Mouse (Mus musculus) embryo, embryonic 11 days (tissue): Measurements from ENCODE around the gene Rtn4rl1.

ENCODE experiments used
- DNase-seq: peaks from one replicate; pipeline ENCODE4 v3.0.0-alpha.2; 2015

Rtn4rl1 gene

DNA sequence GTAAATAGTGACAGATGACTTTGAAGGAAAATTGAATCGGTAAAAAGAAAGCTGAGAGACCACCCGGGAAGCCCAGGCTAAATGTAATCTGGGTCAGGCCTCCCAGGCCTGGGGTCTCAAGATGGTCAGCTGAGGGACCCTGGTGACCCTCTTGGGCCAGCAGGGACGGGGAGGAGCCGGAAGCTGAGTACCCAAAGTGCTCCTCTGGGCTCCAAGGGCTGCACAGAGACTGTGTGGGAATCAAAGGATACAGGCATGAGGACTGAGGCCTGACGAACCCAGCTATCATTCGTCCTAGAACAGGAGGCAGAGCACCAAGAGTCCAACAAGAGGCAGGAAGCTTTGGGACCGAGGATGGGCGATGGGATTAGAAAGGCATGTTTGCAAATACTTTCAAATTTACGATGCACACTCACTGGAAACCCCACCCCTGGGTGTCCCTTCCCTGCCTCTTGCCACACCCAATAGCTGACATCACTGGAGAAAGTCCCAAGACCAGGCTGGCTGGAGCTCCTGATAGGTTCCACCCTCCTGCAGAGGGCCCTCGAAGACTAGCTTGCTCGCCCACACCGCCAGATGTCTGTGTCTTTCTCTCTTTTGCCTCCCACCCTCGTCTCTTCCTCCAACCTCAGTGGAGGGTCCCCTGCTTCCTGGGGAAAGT is 60.8 kb downstream of the Rtn4rl1 start:
- no peak for DNase-seq

DNA sequence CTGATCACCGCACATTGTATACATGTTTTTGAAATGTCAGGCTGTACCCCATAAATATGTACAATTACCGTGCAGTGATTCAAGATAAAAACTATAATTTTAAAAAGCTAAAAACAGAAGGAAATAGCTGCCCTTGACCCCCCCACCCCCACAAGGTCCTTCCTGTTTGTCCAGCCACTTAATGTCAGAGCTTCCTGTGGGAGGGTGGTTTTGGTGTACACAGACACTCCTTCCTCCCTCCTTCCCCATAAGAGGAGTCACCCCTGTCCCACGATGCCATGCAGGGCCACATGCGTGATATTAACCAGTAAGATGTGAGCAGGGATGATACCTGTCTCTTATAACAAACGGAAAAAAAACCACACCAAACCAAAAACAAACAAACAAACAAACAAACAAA is 61.7 kb downstream of the Rtn4rl1 start:
- no peak for DNase-seq

DNA sequence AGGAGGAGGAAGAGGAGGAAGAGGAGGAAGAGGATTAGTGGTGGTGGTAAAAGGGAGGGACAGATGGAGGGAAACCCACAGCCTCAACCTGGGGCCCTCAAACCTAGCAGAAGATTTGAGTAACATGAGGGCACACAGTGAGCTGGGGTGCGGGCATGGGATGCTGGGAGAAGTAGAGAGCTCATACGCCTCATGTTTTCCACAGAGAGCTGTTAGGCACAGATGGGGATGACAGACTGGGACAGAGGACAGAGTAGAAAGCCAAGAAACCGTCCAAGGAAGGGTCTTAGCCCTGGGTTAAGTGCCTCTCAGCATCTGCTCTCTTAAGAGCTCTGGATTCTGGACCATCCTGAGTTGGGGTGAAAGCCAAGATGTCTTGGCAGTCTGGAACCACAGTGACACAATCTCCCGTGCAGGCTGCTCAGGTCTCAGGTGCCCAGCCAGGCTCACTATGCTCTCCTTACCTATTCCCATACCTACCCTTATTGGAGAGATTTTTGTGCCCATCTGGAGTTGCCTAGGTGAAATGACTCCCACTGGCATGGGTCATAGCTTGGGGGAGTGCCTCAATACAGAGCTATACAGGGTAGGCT is 63.6 kb downstream of the Rtn4rl1 start:
- DNase-seq: no peak

DNA sequence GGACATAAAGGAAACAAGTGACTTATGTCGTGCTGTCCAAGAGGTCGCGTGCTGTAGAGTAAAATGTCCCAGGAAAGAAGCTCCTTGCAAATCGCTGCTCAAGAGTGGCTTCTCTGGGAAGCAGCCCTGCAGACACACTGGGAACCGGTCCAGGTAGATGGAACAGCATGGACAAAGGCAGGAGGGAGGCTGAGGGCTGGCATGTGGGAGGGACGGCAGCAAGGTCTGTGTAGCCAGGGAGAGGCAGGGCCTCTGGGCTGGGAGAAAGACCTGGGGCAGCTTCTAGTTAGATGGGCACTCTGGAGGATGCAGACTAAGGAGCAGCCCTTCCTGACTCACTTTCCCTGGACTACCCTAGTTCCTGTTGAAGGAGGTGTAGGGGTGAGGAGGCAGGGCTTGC is 65.8 kb downstream of the Rtn4rl1 start:
- no peak for DNase-seq

DNA sequence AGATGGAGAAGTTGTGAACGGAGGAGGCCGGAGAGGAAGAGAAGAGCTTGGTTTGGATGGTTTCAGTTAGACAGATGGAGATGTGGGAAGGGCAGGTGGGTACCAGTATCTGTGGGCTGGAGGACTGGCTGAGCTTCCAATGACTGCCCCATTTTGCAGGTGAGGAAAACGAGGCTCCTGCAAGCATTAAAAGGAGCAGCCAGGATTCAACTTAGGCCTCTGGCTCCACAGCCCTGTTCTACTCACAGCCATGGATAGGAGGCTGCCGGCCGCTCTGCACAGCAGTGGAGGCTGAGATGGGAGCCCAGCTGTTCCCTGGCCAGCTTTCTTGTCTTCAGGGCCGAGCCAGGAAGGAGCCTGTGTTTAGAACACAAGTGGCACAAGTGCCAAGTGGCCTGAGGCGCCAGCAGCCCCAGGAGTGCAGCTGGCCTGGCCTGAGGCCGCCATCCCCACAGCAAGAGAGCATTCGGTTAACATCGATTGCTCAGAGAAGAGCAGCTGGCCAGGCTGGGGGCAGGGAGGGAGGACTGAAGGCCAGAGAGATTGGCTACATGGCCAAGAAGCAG is 66.5 kb downstream of the Rtn4rl1 start:
- no peak for DNase-seq

DNA sequence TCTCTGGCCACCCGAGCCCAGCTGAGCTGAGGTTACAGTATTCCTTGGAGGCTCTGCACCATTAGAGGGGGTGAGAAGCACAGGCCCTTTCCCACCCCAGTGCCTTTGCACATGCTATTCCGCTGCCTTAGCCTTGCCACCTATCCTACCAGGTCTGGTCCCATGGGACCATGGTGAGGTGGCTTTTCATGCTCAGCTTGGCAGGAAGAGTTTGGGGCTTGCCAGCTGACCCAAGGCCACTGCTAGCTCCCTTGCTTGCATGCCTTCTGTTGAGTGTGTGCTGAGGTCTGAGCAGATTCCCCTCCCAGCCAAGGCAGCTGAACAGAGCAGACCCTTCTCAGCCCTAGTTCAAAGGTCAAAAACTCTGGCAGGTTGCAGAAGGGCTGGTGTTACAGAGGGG is 67.4 kb downstream of the Rtn4rl1 start:
- DNase-seq: no peak

DNA sequence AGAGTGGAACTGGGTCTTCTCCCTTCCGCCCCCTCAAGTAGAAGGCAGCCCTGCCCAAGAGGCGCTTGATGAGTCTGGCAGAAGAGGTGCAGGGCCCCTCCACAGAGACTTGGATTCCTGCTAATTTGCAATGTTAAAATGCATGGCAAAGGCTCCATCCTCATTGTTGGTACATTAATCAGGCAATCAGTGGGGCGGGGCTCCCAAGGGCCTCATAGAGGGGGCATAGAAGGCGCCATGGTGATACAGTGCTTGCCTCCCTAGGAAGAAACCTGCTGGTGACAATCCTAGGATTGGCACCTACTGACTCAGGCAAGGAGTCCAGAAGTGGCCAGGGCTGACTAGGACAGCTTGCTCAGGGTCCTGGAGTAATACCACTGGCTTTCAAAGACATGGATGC is 68.1 kb downstream of the Rtn4rl1 start:
- DNase-seq: no peak

DNA sequence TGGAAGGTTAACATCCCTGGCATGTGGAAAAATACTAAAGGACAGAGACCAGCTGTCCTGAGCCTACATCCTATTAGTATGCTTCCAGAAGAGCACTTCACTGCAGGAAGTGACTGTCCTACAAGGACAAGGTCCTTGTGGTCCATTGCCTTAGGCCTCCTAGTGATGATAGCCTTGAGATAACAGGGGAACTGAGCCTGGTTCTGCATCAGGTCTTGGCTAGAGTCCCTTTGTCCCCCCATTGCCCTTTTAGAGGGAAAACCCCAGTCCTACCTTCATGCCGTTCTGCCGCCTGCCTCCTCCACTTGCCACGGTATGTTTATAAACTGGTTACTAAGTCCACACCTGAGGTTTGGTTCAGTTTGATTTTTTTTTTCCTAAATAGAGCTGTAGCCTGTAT is 68.6 kb downstream of the Rtn4rl1 start:
- no peak for DNase-seq

DNA sequence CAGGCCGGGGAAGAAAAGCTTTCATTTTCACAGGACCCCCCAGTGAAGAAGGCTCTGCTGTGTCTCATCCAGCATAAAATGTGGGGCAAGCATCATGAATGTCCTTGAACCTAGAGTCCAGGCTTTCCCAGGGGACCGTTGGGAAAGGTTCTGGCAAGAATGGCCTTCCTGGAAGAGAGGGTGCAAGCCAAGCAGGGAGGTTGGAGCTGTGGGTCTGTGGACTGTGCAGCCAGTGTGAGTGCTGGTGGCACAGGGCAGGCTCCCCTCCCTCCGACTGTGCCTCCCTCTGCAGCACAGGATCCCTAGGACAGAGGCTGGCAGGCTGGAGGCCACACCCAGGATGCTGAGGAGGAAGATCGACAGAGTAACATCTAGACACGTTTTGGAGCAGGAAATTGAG is 69.2 kb downstream of the Rtn4rl1 start:
- DNase-seq: no peak

DNA sequence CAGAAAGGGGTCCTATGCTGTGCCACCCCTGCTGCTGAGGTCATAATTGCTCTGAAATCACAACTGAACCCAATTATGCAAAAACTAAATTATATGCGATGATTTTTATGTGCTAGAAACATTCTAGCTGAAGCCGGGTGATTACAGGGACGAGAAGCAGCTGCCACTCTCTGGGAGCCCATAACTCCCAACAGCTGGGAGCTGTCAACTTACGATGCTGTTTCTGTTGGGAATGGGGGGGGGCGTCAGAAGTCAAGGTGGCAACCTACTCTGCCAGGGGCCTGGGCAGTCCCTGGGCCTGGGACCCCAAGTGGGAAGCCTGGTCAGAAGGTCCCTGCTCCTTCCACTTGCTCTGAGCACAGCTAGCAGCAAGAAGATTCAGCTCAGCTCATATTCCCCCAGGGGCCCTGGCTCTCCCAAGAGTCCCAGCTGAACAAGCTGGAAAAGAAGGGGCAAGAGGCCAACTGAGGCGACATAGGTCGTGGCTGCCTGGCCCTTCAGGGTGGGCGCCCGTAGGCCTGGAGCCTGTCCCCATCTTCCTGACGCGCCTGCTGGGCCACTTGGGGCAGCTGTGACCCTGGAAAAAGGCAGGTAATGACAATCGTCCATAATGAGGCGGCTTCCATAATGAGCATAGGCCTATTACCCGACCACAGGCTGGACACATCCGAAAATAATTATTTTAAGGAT is 69.8 kb downstream of the Rtn4rl1 start:
- no peak for DNase-seq

DNA sequence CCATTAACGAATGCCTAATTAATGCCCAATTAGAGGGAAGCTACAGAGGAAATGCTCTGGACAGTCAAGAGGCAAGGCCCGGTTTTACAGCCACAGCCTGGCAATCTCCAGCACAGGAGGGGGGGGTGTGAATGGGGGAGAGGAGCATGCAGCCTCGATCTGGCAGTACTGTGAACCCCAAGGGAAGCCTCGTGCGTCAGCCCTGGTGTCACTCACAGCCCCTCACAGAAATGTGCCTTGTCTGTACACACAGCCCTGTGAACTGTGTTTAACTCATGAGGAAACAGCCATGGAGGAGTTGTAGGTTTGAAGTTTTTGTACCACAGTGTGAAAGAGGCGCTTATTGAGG is 70.4 kb downstream of the Rtn4rl1 start:
- no peak for DNase-seq

DNA sequence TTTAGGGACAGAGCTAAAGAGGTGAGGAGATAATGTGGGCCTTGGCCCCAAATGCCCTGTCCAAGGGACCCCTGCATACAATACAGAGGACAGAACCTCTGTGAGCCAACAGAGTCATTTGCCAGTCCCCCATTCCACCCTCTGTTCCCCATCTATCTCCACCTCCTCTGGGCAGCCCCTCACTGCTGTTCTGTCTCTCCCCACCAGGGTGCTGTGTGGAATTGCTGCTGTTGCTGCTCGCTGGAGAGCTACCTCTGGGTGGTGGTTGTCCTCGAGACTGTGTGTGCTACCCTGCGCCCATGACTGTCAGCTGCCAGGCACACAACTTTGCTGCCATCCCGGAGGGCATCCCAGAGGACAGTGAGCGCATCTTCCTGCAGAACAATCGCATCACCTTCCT is 71.0 kb downstream of the Rtn4rl1 start:
- DNase-seq: no peak

DNA sequence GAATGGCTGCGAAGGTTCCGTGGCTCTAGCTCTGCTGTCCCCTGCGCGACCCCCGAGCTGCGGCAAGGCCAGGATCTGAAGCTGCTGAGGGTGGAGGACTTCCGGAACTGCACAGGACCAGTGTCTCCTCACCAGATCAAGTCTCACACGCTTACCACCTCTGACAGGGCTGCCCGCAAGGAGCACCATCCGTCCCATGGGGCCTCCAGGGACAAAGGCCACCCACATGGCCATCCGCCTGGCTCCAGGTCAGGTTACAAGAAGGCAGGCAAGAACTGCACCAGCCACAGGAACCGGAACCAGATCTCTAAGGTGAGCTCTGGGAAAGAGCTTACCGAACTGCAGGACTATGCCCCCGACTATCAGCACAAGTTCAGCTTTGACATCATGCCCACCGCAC is 72.0 kb downstream of the Rtn4rl1 start:
- DNase-seq: no peak

DNA sequence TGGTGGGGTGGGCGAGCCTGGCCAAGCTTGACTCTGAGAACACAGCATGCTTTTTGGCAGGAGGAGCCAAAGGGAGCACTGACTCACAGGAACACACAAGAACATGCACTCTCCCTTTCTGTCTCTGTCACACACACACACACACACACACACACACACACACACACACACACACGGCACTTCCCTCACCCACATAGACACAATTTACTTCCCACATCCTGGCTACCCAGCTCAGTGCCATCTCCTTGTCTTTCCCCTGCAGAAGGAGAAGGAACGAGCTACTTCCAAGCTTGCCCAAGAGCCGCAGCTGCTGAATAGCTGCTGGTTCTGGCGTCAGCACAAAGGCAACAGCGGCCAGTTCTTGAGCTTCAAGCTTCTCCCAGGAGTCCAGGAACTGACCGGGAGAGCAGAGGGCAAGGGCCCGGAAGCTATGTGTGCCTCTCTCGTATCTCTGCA is 74.3 kb downstream of the Rtn4rl1 start:
- DNase-seq: no peak

DNA sequence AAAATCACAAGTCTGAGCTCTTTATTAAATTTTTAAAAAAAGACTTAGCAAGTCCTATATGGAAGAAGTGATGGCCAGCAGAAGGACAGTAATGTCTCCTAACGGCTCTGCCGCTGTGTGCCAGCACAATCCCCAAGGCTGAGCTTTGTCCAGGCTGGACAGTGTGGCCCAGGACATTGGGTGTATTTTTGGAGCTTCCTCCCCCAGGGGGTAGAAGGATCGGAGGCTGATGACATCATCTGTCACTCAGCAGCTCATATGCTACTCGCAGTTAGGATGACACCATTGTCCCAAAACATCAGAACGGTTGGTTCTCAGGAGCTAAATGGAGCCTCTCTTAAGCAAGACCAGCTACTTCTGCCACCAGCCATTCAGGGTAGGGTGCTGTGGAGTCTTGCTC is 74.9 kb downstream of the Rtn4rl1 start:
- no peak for DNase-seq

DNA sequence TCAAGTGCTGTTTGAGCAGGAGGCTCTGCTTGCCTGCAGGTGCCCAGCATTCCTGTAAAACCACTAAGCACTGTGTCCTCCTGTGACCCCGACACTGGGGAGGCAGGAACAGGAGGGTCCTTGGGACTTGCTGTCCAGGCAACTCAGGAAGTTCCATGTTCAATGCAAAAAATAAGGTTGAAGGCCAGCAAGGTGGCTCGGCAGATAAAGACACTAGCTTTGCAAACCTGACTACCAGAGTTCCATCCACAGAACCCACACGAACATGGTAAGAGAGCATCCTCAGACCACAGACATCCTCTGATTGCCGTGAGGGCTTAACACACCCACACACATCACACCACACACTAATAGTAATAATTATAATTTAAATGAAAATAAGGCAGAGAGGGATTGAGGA is 75.6 kb downstream of the Rtn4rl1 start:
- DNase-seq: no peak

DNA sequence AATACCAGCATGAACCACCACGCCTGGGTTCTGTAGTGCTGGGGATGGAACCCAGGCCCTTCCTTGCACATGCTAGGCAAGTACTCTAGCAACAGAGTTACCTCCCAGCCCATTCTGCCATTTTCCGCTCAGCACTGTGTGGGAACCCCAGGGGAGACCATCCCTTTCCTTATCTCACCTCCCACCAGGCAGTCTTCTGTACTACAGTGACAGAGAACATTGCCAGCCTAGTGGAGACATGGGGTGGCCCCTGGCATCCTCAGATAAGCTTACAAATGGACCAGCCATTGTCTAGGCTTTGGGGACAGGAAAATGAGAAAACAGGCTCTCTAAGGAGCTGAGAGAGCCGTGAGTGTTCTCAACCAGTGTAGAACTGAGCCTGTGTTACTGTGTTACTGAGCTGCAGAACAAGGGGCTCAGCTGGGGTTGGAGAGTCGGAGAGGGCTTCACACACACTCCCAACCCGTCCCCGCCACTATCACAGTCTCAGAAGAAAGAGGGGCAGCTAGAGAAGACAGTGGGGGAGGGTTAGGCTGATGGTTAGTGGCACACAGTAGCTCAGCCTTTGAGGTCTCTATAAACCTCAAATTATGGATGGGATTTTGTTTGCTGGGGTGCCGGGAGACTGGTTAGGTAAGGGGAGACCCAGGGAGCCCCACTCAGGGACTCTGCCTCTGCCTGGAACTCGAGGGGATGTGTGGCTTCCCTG is 76.8 kb downstream of the Rtn4rl1 start:
- no peak for DNase-seq

DNA sequence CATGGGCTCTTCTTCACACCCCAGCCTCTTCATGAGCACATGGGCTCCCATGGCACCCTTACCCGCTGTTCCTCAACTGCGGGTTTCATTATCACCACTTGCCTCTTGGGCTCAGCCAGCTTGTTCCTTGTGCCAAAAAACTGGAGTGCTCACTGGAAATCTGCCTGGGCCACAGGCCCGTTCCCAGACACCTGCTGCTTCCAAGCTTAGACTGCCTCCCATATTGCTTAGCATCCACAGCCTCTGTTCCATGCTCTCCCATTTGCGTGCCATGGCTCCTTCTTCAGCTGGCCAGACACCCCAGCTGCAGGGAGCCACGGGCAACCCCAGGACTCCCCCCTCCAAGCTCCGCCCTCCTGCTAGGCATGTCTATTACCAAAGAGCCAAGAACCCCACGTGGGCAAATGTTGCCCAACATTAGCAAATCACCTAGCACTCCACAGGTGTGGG is 77.4 kb downstream of the Rtn4rl1 start:
- no peak for DNase-seq

DNA sequence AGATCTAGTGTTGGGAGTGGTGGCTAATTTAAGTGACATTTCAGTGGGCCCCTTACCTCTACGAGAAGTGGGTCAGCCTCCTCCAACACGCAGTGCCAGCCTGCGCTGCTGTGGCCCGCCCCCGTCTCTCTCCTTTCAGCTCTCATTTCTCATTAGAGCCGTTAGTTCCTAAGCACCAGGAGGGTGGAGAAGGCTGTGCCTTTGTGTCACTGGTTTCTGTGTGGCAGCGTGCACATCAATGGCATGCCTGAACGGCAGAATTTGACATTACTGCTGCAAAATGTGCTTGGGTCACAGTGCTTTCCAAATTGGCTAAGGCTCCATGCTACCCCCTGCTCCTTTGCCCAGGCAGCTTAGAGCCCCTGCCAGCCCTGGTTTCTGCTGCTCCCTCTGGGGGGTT is 79.9 kb downstream of the Rtn4rl1 start:
- DNase-seq: no peak

DNA sequence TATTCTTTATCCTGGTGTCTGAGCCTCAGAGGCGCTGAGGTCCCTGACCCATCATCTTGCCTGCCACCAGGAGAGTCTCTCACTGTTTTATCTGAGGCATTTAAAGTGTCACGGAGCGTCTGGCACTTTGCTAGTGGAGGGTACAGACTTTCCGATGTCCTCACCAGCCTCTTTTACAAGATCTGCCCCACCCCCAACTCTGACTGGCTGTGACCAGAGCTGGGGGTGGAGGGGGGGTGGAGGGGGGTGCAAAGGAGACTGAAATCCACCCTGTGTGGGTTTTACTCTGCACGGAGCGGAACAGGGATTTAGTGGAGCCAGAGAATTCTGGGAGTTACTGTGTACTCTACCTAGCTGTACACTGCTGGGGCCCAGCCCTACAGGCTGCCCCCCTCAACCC is 81.5 kb downstream of the Rtn4rl1 start:
- peak; percentile 44 for DNase-seq

DNA sequence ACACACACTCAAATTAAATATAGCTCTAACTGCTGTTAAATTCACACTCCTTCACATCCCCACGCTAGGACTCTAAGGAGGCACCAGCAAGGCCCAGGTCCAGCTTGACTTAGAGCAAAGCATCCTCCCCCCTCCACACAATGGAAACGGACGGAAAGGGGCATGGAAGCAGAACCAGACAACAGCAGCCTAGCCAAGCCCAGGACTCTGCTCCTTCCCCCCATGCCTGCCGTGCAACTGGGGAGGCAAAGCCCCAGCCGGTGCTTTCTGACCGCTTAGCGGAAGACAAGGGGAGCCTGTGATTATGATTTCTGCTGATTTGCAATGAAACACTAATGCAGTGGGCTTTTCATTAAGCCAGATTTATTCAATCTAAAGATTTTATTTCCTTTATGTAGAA is 84.5 kb downstream of the Rtn4rl1 start:
- no peak for DNase-seq

DNA sequence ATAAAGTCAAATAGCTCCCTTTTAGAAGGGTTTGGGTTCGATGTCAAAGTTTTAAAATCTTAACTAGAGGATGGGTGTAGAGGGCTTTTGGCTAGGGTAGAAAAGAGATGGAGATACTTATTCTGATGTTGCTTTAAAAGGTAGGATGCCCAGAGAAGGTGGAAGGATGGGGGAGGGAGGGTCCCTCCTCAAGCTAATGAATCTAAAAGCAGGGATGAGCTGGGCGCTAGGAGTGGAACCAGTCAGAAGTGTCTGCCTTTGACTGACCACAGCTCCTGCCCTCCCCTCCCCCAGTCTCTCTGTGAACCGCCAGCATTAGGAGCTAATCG is 85.4 kb downstream of the Rtn4rl1 start:
- no peak for DNase-seq

DNA sequence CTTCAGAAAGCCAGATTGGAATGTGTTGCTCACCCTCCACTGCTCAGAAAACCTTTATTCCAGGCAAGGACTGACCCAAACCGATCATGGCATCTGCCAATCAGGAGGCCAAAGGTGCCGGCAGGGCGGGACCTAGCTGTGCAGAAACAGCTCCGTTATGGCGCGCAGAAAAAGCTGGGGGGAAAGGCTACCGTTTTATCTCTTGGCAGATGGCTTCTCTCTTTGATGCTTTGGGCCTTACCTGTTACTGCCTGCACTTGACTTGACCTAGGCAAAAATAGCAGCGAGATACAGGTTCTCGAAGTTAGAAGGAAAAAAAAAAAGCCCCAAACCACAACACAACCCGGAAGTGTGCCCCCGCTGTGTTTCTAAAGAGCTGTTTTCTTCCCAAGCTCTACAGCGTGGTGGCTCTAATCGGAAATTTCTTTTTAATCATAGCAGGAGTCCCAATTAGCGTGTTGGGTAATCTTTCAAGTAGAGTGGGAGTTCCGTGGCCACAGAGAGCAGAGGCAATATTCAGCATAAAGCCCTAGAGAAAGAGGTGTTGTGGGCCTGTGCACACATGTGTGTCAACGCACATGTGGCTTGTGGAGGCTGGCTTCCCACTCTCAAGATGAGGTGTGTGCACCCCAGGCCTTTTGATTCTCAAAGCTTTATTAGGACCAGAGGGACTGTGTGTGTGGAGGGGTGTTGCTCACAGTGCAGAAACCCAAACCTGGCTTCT is 85.9 kb downstream of the Rtn4rl1 start:
- peak; percentile 72 for DNase-seq
